Mouse (Mus musculus): ENCODE data around the gene Rpl3l.
A peak's percentile ranks its signal among the peaks of the same experiment; 100 is the strongest.

Gene Rpl3l

GRCm38 (mm10) chr17:24720616-24721015, 7.0 kb upstream of the Rpl3l start:
- DNase-seq: peak; percentile 8

GRCm38 (mm10) chr17:24721383-24721955, 6.2 kb upstream of the Rpl3l start:
- peak; percentile 6 for DNase-seq

GRCm38 (mm10) chr17:24722220-24722924, 5.2 kb upstream of the Rpl3l start:
- DNase-seq: peak; percentile 8

- peak; percentile 6 for DNase-seq
Observed at GRCm38 (mm10) chr17:24723122-24723880, 4.3 kb upstream of the Rpl3l start.

- DNase-seq: no peak
Observed at GRCm38 (mm10) chr17:24723881-24724180, 3.8 kb upstream of the Rpl3l start.

- DNase-seq: peak; percentile 99
Observed at GRCm38 (mm10) chr17:24724184-24724583, 3.4 kb upstream of the Rpl3l start, which contains the start of gene Ndufb10. Gene Ndufb10 (minus strand): TSS chr17:24724478.

- DNase-seq: no peak
Observed at GRCm38 (mm10) chr17:24725637-24726390, 1.8 kb upstream of the Rpl3l start.

GRCm38 (mm10) chr17:24728184-24728583, 564 bp downstream of the Rpl3l start:
- peak; percentile 9 for DNase-seq

- DNase-seq: peak; percentile 39
Observed at GRCm38 (mm10) chr17:24729067-24729466, 1.4 kb downstream of the Rpl3l start.

GRCm38 (mm10) chr17:24730787-24731186, 3.2 kb downstream of the Rpl3l start:
- DNase-seq: peak; percentile 6

- DNase-seq: peak; percentile 5
Observed at GRCm38 (mm10) chr17:24732233-24732935, 4.8 kb downstream of the Rpl3l start.

- DNase-seq: peak; percentile 22
Observed at GRCm38 (mm10) chr17:24733434-24734050, 5.9 kb downstream of the Rpl3l start.

GRCm38 (mm10) chr17:24734513-24734912, 6.9 kb downstream of the Rpl3l start:
- DNase-seq: no peak

- no peak for DNase-seq
Observed at GRCm38 (mm10) chr17:24735446-24735845, 7.8 kb downstream of the Rpl3l start.

GRCm38 (mm10) chr17:24736330-24737051, 8.9 kb downstream of the Rpl3l start, which contains the start of gene Msrb1:
Gene Msrb1 (plus strand): TSS chr17:24736642.
- DNase-seq: peak; percentile 97

- DNase-seq: no peak
Observed at GRCm38 (mm10) chr17:24737135-24737810, 9.7 kb downstream of the Rpl3l start.

GRCm38 (mm10) chr17:24738238-24738637, 10.6 kb downstream of the Rpl3l start:
- DNase-seq: peak; percentile 57

- DNase-seq: no peak
Observed at GRCm38 (mm10) chr17:24739926-24740325, 12.3 kb downstream of the Rpl3l start.

- DNase-seq: peak; percentile 7
Observed at GRCm38 (mm10) chr17:24742307-24742706, 14.7 kb downstream of the Rpl3l start.

- peak; percentile 5 for DNase-seq
Observed at GRCm38 (mm10) chr17:24743896-24744295, 16.3 kb downstream of the Rpl3l start.

GRCm38 (mm10) chr17:24744381-24744780, 16.8 kb downstream of the Rpl3l start:
- DNase-seq: no peak
